Mouse (Mus musculus) spleen, adult 10 weeks (tissue): ENCODE results near the gene Amhr2. TPM values are rescaled to one million over a fixed set of nuclear protein-coding genes. Genes with fewer than 3 reads are reported as not detected.

ENCODE experiments used
- polyA plus RNA-seq: library from polyadenylated mRNA; stranded (reverse); fragments of 350-450 nt; fragmentation: Illumina TruSeq; extraction: RNeasy Lipid Tissue Mini Kit (QIAGEN cat#74804); gene quantifications from one replicate; pipeline ENCODE4 v1.2.3, GENCODE M21; 2015; ENCODE audit warnings: low replicate concordance; ENCODE audit not compliant: insufficient read depth

The Amhr2 gene
- 0.15 TPM for polyA plus RNA-seq

DNA sequence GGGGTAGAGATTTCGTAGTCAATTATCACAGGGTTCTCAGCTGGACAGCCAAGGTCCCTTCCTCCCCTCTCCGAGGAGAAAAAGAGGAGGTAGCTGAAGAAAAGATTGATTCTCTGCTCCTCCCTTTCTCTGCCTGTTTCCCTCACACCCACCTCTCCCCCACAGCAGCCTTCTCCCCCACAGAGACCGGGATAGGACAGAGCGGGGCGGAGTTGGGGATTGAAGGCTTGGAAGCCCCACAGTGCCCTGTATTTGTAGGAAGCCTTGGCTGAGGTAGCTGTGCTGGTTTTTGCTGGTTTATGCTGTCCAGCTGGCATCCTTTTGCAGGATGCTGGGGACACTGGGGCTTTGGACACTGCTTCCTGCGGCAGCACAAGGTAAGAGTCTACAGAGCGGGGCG lies at the start of gene Amhr2:
Amhr2 (plus strand) TSS at position 222 of the 400 bp plus-strand sequence.

DNA sequence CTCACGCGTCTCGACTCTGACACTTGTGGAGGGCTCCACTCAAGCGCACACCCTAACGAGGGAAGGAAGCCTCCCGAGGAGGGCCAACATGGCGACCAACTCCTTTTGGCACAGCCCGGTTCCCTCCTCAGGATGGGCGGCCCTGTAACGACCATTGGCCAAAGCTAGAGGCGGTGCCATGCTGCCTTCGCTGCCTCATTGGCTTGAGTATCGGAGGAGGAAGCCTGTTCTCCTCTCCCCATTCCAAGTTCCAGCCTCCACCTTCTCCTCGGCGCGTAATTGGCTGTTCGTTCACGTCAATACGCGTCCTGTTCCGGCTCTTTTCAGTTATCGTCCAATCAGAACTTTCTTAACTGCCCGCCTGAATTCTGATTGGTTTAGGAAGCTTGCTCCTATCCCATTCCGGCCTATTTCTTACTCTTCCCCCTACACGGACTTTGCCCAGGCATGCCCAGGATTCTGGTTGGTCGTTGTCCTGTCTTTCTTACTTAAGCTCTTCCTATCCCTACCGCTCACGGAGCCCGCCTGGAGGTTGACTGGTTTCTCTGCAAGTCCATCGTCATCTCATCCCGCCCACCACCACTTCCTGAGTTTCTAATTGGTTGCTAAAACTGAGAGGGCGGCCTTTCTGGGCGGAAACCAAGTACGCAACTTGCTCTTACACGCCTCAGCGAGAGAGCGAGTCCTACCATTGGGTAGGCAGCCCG lies 39.5 kb upstream of the Amhr2 start, which contains the start of gene Sp1:
Sp1 (plus strand) TSS at position 655 of the 707 bp plus-strand sequence.

DNA sequence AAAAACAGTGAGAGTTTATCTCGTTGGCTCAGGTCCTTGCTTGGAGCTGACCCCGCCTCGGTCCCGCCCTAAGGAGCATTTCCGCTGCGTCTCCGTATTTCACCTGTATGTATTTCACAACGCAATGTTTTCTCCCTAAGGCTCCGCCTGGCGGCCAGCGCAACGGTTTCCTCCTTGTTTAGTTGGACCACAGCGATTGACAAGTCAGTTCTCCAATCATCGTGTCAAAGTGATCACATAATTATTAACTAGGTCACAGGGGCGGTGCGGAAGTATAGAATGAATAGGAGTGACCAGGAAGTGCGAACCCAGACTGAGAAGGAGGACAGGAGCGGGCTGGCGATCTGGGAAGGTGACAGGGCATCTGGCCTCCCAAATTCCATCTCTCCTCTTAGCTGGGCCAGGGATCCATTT lies 13.7 kb downstream of the Amhr2 start, which contains the start of gene Prr13:
Prr13 (plus strand) TSS at position 125 of the 414 bp plus-strand sequence.

DNA sequence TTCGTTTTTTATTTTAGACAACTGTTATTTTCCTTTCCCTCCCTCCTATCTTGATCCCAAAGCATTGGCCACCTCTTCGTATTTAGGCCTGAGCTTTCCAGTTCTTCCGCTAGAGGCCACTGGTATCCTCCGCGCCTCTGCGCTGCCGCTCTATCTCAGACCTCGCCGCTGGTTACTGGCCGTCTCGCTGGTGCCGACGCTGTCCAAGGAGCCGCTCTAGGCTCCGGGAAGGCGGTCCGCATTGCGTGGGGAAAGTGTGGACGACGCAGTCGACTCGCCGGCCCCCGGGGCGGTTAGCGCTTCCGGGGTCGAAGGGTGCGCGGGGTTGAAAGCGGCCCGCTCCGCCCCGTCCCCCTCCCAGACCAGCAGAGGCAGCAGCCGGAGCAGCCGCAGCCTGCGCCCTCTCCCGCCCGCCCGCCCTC lies 25.0 kb downstream of the Amhr2 start, which contains the start of gene Pcbp2:
Pcbp2 (plus strand) TSS at position 357 of the 422 bp plus-strand sequence.

DNA sequence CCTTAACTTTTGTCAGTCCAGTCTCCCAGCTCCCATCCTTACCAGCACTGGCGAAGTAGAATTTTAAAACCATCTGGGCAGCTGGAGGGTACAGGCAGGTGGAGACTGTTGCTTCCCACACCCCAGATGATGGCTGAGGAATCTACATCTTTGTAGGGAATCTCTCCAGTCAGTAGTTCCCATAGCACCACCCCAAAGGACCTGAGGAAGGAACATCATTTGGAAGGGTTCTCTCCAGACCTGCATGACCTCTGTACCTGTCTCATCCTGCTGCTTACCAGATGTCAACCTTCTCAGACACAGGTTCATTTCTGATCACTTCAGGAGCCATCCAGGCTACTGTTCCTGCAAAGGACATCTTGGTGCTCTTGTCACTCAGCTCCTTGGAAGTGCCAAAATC lies 58.3 kb downstream of the Amhr2 start, which contains the start of gene Gm10337:
Gm10337 (plus strand) TSS at position 276 of the 400 bp plus-strand sequence.

Other genes with a start within 250 kb of the Amhr2 start
- gene Zfp740, start 242.1 kb upstream of the Amhr2 start, polyA plus RNA-seq, result 110 TPM
- gene Csad, start 240.6 kb upstream of the Amhr2 start, polyA plus RNA-seq, result 23.7 TPM
- 194 TPM for gene Itgb7, start 213.4 kb upstream of the Amhr2 start, polyA plus RNA-seq
- gene Rarg, start 187.8 kb upstream of the Amhr2 start, polyA plus RNA-seq, result 14.3 TPM
- gene Gm9918, start 174.8 kb upstream of the Amhr2 start, polyA plus RNA-seq, result not detected
- 13.9 TPM for gene Mfsd5, start 165.9 kb upstream of the Amhr2 start, polyA plus RNA-seq
- 11.6 TPM for gene Espl1, start 149.1 kb upstream of the Amhr2 start, polyA plus RNA-seq
- gene Pfdn5, start 119.3 kb upstream of the Amhr2 start, polyA plus RNA-seq, result 442 TPM
- gene Myg1, start 113.7 kb upstream of the Amhr2 start, polyA plus RNA-seq, result 59.6 TPM
- gene Aaas, start 94.6 kb upstream of the Amhr2 start, polyA plus RNA-seq, result 37.3 TPM
- not detected for gene Sp7, start 78.2 kb upstream of the Amhr2 start, polyA plus RNA-seq
- gene Sp1, start 39.2 kb upstream of the Amhr2 start, polyA plus RNA-seq, result 84.1 TPM
- 125 TPM for gene Prr13, start 13.7 kb downstream of the Amhr2 start, polyA plus RNA-seq
- 833 TPM for gene Pcbp2, start 25.2 kb downstream of the Amhr2 start, polyA plus RNA-seq
- not detected for gene Gm10337, start 58.4 kb downstream of the Amhr2 start, polyA plus RNA-seq
- gene Map3k12, start 71.7 kb downstream of the Amhr2 start, polyA plus RNA-seq, result 3.3 TPM
- gene Tarbp2, start 72.8 kb downstream of the Amhr2 start, polyA plus RNA-seq, result 23.3 TPM
- 7.5 TPM for gene Npff, start 79.6 kb downstream of the Amhr2 start, polyA plus RNA-seq
- not detected for gene Gm28047, start 179.7 kb downstream of the Amhr2 start, polyA plus RNA-seq
- 114 TPM for gene Atf7, start 180.1 kb downstream of the Amhr2 start, polyA plus RNA-seq
- 65.2 TPM for gene Atp5g2, start 227.0 kb downstream of the Amhr2 start, polyA plus RNA-seq